ENCODE assay signal across 10 mouse cellular contexts in genomic region chr5:66527090-66527489, GRCm38 (mm10).
DNase-seq lines count a peak whose midpoint lies in the region; ATAC-seq and TF ChIP-seq lines count a peak whose summit lies in the region.
"Had no signal": no experiment of that assay in that cellular context is flagged by ENCODE, and none has a peak within 500 bp of the region (broad histone marks: within the 10 kb centered on the region; RNA-seq: fewer than 3 reads in every experiment).

No protein-coding gene starts in this region.

- no peak overlapping the region for H3K27ac ChIP-seq in lung, embryonic 14.5 days (ENCODE audit: low read depth)
- H3K27ac ChIP-seq in embryonic facial prominence, embryonic 13.5 days, result peak overlapping the region; percentile 89
- no peak overlapping the region; the same call in 1 of the 2 replicates for H3K27ac ChIP-seq in hindbrain, embryonic 16.5 days (ENCODE audit: low read depth, low read length)
- H3K27ac ChIP-seq in midbrain, embryonic 15.5 days, result peak overlapping the region; percentile 54; the same call in 1 of the 2 replicates

- no peak for ATAC-seq in lung, embryonic 14.5 days (ENCODE audit: insufficient read depth)
- ATAC-seq in embryonic facial prominence, embryonic 13.5 days (ENCODE audit: insufficient number of reproducible peaks, insufficient read depth, low FRiP score, low TSS enrichment, low read depth), result no peak
- 0 out of 2 replicates have a peak, but pooled peaks have one; percentile 4 for ATAC-seq in hindbrain, embryonic 16.5 days
- no peak for ATAC-seq in midbrain, embryonic 15.5 days (replicated peaks)

- peaks cover 16% of the 10 kb centered on the region; the same call in 1 of the 2 replicates for H3K4me1 ChIP-seq in lung, embryonic 14.5 days (ENCODE audit: insufficient read depth)
- H3K4me1 ChIP-seq in embryonic facial prominence, embryonic 13.5 days, result peaks cover 77% of the 10 kb centered on the region
- no peaks in the 10 kb centered on the region; the same call in 1 of the 2 replicates for H3K4me1 ChIP-seq in hindbrain, embryonic 16.5 days (ENCODE audit: control insufficient read depth, insufficient read depth, low read depth, low read length)
- peaks cover 20% of the 10 kb centered on the region for H3K4me1 ChIP-seq in midbrain, embryonic 15.5 days

- DNase-seq in lung, embryonic 14.5 days, result peak; percentile 40
- no peak for DNase-seq in lung, postnatal 36 days
- no peak for DNase-seq in testis, postnatal 10 days (ENCODE audit: low spot score)
- no peak for DNase-seq in retina, postnatal 1 day
- DNase-seq: adrenal gland, adult 2 months; thymus, postnatal 14 days had no signal

- H3K4me2 ChIP-seq in lung, embryonic 14.5 days, result no peak overlapping the region
- H3K4me2 ChIP-seq in embryonic facial prominence, embryonic 13.5 days, result no peak overlapping the region
- H3K4me2 ChIP-seq in hindbrain, embryonic 16.5 days (ENCODE audit: low read length), result no peak overlapping the region
- H3K4me2 ChIP-seq in midbrain, embryonic 15.5 days, result no peak overlapping the region

- no peaks in the 10 kb centered on the region for H3K27me3 ChIP-seq in lung, embryonic 14.5 days (ENCODE audit: insufficient read depth, low read length)
- H3K27me3 ChIP-seq in embryonic facial prominence, embryonic 13.5 days, result no peaks in the 10 kb centered on the region
- H3K27me3 ChIP-seq in hindbrain, embryonic 16.5 days (replicated peaks; ENCODE audit: control insufficient read depth, insufficient read depth, low read length), result no peaks in the 10 kb centered on the region
- H3K27me3 ChIP-seq in midbrain, embryonic 15.5 days (replicated peaks), result no peaks in the 10 kb centered on the region

- H3K9ac ChIP-seq in lung, embryonic 14.5 days, result no peak overlapping the region
- no peak overlapping the region for H3K9ac ChIP-seq in embryonic facial prominence, embryonic 13.5 days
- H3K9ac ChIP-seq in hindbrain, embryonic 16.5 days (ENCODE audit: low read depth, low read length), result no peak overlapping the region
- H3K9ac ChIP-seq in midbrain, embryonic 15.5 days, result no peak overlapping the region

- H3K4me3 ChIP-seq in lung, embryonic 14.5 days (ENCODE audit: low read depth, low read length), result no peak overlapping the region
- no peak overlapping the region for H3K4me3 ChIP-seq in embryonic facial prominence, embryonic 13.5 days
- no peak overlapping the region for H3K4me3 ChIP-seq in hindbrain, embryonic 16.5 days (ENCODE audit: low read length)
- no peak overlapping the region for H3K4me3 ChIP-seq in midbrain, embryonic 15.5 days

- 68% methylated on average over 8 of the region's 8 CpGs for WGBS in lung, embryonic 14.5 days
- 36% methylated on average over 8 of the region's 8 CpGs for WGBS in embryonic facial prominence, embryonic 13.5 days
- 69% methylated on average over 8 of the region's 8 CpGs for WGBS in hindbrain, embryonic 16.5 days
- 67% methylated on average over 8 of the region's 8 CpGs for WGBS in midbrain, embryonic 15.5 days

- no peak for TF ChIP-seq CTCF in lung, embryonic 14.5 days (IDR thresholded peaks at IDR 0.05; ENCODE audit: low read depth)

- no peaks in the 10 kb centered on the region for H3K9me3 ChIP-seq in lung, embryonic 14.5 days (ENCODE audit: low read depth, low read length)
- no peaks in the 10 kb centered on the region for H3K9me3 ChIP-seq in embryonic facial prominence, embryonic 13.5 days
- H3K9me3 ChIP-seq in hindbrain, embryonic 16.5 days (ENCODE audit: control insufficient read depth, low read length), result no peaks in the 10 kb centered on the region
- no peaks in the 10 kb centered on the region for H3K9me3 ChIP-seq in midbrain, embryonic 15.5 days

- H3K36me3 ChIP-seq in lung, embryonic 14.5 days (ENCODE audit: insufficient read depth), result no peaks in the 10 kb centered on the region
- H3K36me3 ChIP-seq in embryonic facial prominence, embryonic 13.5 days, result no peaks in the 10 kb centered on the region
- H3K36me3 ChIP-seq in hindbrain, embryonic 16.5 days (ENCODE audit: control insufficient read depth, insufficient read depth, low read length), result no peaks in the 10 kb centered on the region
- no peaks in the 10 kb centered on the region for H3K36me3 ChIP-seq in midbrain, embryonic 15.5 days (replicated peaks)
- H3K36me3 ChIP-seq: G1E had no signal

Comparison
In these comparisons a context has a peak if more than half of its experiments do, and no peak if none do; other contexts are left out.
1. H3K27ac ChIP-seq: peak in embryonic facial prominence, embryonic 13.5 days (single experiment) and midbrain, embryonic 15.5 days (single experiment); none in lung, embryonic 14.5 days (single experiment) and hindbrain, embryonic 16.5 days (single experiment).